Mouse (Mus musculus) heart, adult 18-20 months (tissue): ENCODE measurements at regions not wholly inside any gene's neighbourhood (a gene's known extent, or its start where the extent isn't known, plus 50 kb on each side); places are given as distances from the start of the nearest gene placed in this dataset.

ENCODE experiments used
- DNase-seq, 2 experiments: peaks; one replicate each; pipeline ENCODE4 v3.0.0; 2021 to 2022; ENCODE audit warnings: mixed read lengths in 1 of 2

- DNase-seq: peak; percentile 0 to 3
Observed at GRCm38 (mm10) chrY:43772246-43772645, 492.0 kb downstream of the Gm21739 start.
